Mouse (Mus musculus) kidney, postnatal 4 days (tissue): ENCODE data around the gene Tmem107.

Experiments used
- DNase-seq, 2 experiments: peaks; one replicate each; pipeline ENCODE4 v3.0.0; 2021; ENCODE audit warnings: mixed read lengths in 2 of 2

The Tmem107 gene

DNA sequence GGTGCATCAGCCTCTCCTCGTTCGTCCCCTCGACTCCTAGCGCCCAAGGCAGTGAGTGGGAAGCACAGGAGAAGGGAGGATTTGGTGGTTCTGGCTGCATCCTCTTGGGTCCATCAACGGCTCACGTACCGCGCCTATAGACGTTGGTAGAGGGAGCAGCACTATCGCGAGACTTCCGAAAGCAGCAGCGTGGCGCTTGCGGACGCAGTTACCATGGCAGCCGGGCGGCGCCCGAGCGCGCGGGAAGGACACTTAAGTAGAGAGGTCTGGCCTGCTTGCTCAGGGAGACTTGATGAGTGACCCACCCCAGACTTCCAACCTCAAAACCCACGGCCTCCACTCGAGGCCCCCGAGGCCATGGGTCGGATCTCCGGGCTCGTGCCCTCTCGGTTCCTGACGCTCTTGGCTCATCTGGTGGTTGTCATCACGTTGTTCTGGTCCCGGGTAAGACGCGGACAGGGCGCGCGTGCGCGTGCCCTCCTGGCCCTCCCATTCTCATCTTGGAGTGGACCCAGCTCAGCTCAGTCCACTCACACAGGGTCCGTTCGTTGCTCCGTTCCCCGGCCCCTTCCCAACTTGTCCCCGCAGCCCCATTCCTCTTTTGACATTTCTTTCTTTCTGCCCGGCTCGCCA lies at the start of gene Tmem107:
Tmem107 (plus strand) TSS at position 217 of the 633 bp plus-strand sequence.
- DNase-seq, result peak; percentile 94 to 97

GRCm38 (mm10) chr11:69026562-69026961 lies 44.0 kb upstream of the Tmem107 start:
- no peak for DNase-seq

- no peak for DNase-seq
Observed at GRCm38 (mm10) chr11:69028805-69029204, 41.8 kb upstream of the Tmem107 start.

GRCm38 (mm10) chr11:69033552-69033951 lies 37.1 kb upstream of the Tmem107 start:
- DNase-seq, result no peak

DNA sequence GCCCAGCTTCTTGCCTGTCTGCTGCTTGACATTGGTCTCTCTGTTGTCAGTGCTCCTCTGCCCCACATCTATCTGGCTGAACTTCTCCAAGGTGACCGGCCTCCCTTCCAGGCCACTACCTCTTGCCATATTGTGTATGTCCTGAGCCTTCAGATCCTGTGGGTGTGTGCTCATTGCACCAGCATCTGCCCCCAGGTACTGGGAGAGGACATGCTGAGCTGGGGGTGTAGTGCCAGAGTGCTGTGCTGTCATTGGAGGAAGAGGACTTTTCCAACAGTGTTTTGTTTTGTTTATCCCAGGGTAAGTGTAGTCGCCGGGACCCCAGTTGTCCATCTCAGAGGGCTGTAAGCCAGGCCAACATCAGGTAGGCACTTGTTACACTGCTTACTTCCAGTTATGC lies 36.0 kb upstream of the Tmem107 start:
- no peak for DNase-seq

GRCm38 (mm10) chr11:69035411-69035810 lies 35.2 kb upstream of the Tmem107 start:
- DNase-seq, result no peak

GRCm38 (mm10) chr11:69035849-69036248 lies 34.8 kb upstream of the Tmem107 start:
- peak; percentile 85 to 92 for DNase-seq

- DNase-seq, result peak; percentile 85 to 87
Observed at GRCm38 (mm10) chr11:69036486-69037230, 33.9 kb upstream of the Tmem107 start.

- DNase-seq, result peak; percentile 78 to 86
Observed at GRCm38 (mm10) chr11:69037231-69038061, 33.2 kb upstream of the Tmem107 start.

DNA sequence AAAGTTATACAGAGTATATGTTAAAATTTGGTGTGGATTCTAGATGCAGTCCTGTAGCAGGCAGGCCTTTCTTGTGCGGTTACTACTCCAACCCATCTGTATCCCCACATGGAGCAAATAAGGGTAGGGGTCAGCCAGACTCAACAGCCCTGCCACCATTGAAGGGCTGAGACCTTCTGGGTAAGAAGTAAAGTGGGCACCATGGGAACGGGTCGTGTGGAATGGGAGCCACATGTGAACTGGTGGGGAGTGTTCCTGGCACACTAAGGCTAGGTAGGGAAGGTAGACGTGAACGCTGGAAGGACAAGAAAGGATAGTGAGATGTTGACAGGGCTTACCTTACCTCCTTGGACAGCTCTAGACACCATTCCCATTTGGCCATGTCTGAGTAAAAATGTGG lies 32.4 kb upstream of the Tmem107 start:
- no peak for DNase-seq

GRCm38 (mm10) chr11:69045531-69046394 lies 24.8 kb upstream of the Tmem107 start, which contains the start of gene Aurkb:
TSS of gene Aurkb (plus strand) at chr11:69045647.
- peak; percentile 90 to 95 for DNase-seq

DNA sequence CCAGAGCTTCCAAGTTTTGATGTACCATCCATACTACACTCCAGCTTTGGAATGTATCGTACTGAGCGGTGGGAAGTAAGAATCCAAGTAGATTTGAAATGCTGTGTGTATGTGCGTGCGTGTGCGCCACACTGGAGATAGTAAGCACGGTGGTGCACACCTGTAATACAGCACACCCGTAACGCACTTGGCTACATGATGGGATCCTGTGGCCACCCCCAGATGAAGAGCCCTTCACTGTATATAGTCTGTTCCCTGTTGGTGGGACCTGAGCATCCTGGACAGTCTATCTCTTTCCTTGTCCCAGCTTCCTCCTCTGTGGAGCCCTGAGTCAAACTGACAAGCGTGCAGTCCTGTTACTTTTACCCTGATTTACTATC lies 24.2 kb upstream of the Tmem107 start:
- no peak for DNase-seq

- DNase-seq, result no peak
Observed at GRCm38 (mm10) chr11:69047592-69047991, 23.0 kb upstream of the Tmem107 start.

GRCm38 (mm10) chr11:69048151-69048550 lies 22.5 kb upstream of the Tmem107 start:
- DNase-seq, result no peak

GRCm38 (mm10) chr11:69050748-69051147 lies 19.9 kb upstream of the Tmem107 start:
- DNase-seq, result no peak

DNA sequence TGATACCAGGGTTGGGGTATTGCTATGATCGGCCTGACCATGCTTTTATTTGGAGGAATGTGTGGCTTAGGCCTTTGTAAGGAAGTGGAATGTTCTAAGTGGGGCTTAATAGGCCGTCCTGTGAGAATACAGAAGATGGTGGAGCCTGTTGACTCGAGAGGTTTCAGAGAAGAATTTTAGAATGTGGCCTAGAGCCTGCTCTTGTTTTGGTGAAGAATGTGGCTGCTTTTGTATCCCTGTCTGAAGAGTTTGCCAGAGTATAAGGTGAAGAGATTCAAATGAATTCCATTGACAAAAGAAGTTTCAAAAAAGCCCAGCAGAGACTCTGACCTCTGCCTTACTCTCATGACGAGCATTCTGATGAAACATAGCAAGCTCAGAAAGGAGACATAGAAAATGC lies 18.8 kb upstream of the Tmem107 start:
- no peak for DNase-seq

- no peak for DNase-seq
Observed at GRCm38 (mm10) chr11:69052824-69053421, 17.7 kb upstream of the Tmem107 start.

DNA sequence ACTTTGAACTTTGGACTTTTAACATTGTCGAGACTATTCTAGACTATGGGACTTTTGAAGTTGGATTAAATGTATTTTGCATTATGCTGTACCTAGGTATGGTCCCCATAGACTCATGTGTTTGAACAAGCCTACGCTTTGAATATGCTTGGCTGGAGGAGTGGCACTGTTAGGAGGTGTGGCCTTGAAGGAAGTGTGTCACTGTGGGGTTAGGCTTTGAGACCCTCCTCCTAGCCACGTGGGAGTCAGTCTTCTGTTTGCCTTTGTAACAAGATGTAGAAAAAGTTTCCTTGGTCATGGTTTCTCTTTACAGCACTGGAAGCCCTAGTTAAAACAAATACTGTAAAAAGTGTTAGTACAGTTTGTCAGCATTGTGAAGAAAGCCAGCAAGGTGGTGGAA lies 16.8 kb upstream of the Tmem107 start:
- no peak for DNase-seq

GRCm38 (mm10) chr11:69058265-69058664 lies 12.3 kb upstream of the Tmem107 start:
- no peak for DNase-seq

- DNase-seq, result no peak
Observed at GRCm38 (mm10) chr11:69058729-69059356, 11.8 kb upstream of the Tmem107 start.

GRCm38 (mm10) chr11:69059357-69059974 lies 11.1 kb upstream of the Tmem107 start, which contains the start of gene Borcs6:
TSS of gene Borcs6 (plus strand) at chr11:69059717.
- peak; percentile 92 to 96 for DNase-seq
